Mouse (Mus musculus): Measurements from ENCODE around the gene Dnaja2.

GRCm38 (mm10) chr8:85503065-85503464 is 52.1 kb downstream of the Dnaja2 start:
- TF ChIP-seq POLR2A (IDR thresholded peaks at IDR 0.05; ENCODE audit: borderline replicate concordance, extremely low read depth, insufficient read depth, insufficient read length, poor library complexity, severe bottlenecking) (no peak), CTCF (IDR thresholded peaks at IDR 0.05; ENCODE audit: borderline replicate concordance, extremely low read depth, insufficient read depth, insufficient read length) (no peak)

All from brain, embryonic 14.5 days (tissue).